Mouse (Mus musculus) 416B (cell line): Measurements from ENCODE around the gene Cdh13.

Experiments
- DNase-seq: peaks from one replicate; pipeline ENCODE4 v3.0.0; 2011; ENCODE audit warnings: low read depth

Cdh13 gene

DNA sequence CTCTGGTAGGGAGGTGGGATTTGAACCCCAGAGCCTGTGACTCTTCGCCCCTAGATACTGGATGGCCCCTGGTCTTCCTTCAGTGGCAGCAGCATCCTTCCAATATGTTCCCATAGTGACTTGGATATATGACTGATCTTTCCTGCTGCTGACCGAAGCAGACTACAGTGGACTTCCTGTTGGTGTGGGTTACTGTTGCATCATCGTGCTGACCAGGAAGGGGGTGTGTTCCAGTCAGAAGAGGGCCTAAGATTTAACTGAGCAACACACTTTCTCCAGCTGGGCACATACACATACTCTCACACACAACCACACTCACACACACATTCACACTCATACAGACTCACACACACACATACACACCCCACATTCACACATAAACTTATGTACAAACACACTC lies 986.0 kb downstream of the Cdh13 start:
- DNase-seq = peak; percentile 76

DNA sequence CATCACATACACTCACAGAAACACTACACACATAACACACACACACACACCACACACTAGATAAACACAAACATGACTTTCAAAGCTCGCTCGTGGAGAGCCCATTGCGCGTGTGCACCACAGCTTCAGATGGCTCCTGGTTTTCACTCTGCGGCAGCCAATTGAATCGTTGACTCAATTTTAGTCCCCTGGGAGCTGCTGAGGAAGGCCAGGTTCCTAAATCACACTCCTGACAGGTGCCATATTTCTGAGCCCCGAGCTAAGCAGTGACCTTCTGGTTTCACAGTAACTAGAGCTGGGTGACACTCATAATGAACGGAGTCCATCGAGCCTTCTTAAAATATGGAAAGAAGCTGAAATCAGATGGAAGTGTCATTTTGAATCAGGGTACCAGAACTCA lies 986.8 kb downstream of the Cdh13 start:
- DNase-seq = no peak

DNA sequence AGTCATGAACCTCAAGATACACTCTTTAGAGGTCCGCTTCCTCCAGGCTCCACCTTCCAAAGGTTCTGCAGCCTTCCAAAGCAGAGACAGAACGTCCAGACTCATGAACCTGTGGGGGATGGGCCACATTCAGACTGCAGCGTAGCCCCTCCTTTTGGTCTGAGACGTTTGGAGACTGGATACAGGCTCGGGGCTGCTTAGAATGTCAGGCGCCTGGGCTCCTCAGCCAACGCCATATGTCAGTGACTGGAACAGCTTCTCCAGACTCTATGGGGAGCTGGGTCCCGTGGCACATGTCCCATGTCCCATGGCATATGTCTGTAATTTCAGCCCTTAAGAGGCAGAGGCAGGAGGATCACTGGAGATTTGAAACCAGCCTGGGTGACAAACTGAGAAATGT lies 989.4 kb downstream of the Cdh13 start:
- DNase-seq = no peak

DNA sequence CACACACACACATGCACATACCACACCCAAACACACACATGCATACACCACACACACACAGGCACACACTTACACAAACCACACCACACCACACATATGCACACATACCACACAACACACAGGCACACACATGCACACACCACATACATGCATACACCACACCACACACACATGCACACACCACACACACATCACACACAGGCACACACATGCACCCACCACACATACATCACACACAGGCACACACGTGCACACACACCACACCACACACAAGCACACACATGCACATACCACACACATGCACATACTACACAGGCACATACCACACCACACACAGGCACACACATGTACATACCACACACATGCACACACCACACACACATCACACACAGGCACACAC lies 991.9 kb downstream of the Cdh13 start:
- DNase-seq = no peak

DNA sequence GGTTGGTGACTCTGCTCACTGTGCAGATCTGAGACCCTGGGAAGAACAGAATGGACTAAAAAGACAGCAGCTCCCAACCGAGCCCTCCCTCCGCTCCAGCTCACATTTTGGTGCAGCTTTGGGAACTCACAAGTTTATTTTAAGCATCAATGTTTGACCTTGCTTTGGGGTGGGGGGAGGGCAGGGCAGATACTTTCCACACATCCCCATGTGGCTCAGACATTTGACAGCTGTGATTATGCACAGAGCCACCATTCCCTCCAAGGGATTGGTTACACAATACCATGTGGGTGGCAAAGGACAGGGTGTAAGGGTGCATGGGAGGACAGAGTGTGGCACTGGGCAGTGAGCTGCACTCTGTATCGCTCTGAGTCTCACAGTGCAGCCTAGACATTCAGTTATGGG lies 993.5 kb downstream of the Cdh13 start:
- DNase-seq = no peak

DNA sequence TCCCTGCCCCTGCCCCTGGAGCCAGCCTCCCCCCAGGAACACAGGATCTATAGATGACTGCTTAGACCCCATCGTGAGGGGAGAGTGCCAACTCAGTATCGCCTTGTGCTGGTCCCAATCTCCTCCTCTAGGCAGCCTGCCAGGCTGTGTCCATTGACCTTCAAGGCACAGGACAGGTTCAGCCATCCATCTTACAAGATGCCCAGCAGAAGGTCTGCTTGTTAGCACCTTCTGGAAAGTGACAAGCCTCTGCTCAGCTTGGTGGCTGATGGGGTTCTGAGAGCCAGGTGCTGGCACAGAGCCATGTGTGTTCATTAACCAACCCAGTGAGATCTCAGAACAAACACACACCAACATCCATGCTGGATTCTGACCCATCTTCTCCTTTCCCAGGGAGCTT lies 998.2 kb downstream of the Cdh13 start:
- no peak for DNase-seq

DNA sequence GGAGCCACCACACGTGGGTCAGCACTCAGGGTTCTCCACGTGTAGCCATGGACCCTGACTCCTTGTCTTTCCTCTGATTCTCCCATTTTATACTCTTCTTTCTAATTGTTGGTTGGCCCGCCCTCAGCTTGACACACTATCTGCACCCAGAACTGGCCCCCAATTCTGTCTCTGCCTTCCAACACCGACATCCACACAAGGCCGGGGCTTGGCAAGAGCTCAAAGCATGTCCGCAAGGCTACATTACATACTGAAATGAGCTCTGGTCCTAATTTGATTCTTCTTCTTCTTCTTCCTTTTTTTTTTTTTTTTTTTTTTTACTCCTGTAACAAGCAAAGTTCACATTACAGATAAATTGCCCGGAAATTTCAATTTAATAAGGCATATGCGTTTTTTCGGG lies 1001.0 kb downstream of the Cdh13 start:
- no peak for DNase-seq

DNA sequence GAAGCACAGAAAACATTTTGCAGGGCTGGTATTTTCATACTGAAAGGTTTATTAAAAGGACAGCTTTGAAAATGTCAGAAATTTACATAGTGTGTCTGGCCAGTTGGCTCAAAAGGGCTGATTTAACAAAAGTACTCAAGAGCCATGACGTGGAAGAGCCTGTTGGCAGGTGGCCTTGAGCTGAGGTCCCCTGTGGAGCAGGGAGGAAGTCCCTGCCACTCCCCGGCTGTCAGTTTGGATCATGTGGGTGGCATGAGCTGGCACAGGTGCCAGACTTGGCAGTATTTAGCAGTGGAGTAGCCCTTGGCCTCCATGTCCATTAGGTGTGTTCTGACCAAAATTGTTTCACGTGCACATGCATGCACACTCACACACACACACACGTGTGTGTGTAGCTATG lies 1001.4 kb downstream of the Cdh13 start:
- DNase-seq = peak; percentile 14

DNA sequence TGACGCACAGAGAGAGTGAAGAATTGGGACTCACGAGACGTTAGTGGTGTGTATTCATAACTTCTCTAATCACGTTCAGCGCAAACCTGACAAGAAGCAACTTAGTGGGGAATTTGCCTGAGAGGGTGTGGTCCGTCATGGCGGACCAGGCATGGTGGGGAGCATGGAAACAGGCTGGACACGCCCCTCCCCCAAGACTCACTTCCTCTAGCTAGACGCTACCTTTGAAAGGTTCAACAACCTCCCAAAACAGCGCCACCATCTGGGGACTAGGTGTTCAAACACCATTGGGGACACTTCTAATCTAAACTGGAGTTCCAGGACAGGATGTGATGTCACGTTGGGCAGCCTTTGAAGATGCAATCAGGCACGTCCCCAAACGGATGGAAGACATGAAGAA lies 1011.9 kb downstream of the Cdh13 start:
- peak; percentile 55 for DNase-seq

DNA sequence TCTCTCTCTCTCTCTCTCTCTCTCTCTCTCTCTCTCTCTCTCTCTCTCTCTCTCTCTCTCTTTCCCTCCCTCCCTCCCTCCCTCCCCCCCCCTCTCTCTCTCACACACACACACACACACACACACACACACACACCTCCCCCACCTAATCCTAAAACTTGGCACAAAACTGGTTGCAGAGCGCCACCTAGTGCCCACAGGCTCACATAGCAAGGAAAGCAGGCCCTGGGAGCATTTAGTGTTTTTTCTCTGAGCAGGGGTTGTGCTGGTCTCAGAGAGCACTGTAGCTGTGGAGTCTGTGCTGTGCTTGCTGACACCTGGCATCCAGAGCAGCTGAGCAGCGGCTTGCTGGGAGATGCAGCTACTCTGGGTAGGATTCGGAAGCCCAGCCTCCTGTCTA lies 1014.2 kb downstream of the Cdh13 start:
- DNase-seq = peak; percentile 49

DNA sequence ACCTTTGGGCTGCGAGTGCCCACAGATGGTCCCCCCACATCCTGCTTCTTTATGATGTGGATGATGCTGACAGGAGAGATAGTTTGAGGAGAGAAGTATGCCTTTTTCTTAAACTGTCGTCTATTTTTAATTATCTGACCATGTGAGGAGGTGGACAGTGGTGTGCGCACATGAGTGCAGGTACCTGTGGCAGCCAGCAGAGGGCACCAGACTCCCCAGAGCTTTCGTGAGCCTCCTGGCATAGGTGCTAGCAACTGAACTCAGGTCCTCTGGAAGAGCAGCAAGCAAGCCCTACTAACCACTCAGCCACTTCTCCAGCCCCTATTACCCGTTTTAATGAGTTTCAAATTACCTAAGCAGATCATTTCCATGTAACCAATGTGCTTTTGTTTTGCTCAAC lies 1016.8 kb downstream of the Cdh13 start:
- DNase-seq = no peak

DNA sequence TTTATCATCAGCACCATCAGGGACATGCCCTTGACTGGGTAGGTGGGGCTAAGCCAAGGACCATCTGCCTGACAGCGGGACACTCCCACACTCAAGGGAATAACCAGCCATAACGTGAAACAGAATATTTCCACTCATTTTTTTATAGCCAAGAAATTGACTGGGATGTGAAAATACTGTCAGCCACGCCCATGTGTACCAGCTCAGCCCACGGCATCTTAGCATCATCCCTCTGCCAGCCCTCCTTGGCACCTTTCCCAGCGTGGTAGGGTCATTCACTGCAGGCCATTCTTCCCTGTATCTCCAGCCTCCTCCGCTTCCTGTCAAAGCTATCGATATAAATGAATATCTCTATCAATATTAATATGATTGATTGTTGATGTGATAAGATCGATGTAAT lies 1020.7 kb downstream of the Cdh13 start:
- DNase-seq = no peak

DNA sequence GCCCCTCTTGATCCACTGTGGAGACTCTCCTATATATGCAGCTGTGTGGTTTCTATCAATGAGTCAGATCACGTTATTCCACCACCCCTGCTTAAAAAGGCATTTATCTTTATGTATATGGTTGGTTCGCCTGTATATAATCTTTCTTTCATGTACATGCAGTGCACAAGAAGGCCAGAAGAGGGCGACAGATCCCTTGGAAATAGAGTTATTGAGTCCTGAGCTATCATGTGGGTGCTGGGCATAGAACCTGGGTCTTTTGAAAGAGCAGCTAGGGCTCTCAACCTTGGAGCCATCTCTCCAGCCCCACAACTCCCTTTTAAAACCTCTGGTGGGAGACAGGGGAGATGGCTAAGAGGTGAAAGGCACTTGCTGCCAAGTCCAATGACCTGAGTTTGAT lies 1027.9 kb downstream of the Cdh13 start:
- DNase-seq = peak; percentile 62

DNA sequence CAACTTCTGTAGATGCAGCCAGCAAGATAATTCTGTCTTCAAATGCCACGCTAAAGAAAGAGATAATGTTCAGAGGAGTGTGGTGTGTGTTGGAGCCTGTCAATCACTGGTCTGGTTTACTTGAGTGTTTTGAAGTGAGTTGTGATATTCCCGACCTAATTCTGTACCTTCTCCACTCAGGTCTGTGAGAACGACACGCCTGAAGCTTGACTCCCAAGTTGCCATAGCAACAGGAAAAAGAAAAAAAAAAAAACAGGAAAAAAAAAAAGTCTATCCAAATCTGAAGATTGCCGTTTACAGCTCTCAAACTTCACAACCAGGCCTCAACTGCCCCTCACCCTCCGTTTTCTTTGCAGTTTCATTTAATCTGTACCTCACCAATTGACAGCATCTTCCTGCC lies 1039.7 kb downstream of the Cdh13 start:
- DNase-seq = no peak

DNA sequence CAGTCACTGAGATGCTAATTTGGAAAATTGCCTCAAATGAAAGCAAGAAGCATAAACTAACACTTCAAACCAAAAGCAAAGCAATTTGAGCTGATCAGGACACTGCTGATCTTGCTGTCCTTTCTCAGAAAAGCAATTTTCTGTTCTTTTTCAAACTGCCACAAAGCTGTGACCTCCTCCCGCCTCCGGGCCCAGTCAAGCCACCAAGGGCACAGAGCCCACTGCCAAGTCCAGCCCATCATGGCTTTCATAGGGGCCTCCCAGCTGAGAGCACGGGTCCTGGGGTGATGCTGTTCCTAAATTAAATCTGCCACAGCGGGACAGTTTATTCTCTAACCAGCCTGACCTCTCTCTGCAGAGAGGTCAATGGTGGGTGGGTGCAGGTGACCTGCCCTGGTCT lies 1056.0 kb downstream of the Cdh13 start:
- DNase-seq = no peak

DNA sequence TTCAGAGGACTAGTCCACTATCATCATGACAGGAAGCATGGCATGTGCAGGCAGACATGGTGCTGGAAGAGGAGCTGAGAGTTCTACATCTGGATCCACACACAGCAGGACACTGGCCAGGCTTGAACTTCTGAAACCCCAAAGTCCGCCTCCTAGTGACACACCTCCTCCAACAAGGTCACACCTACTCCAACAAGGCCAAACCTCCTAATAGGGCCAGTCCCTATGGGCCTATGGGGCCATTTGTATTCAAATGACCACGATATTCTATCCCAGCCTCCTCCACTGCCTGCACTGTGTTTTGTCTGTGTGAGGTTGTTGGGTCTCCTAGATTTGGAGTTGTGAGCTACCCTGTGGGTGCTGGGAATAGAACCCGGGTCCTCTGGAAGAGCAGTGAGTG lies 1060.1 kb downstream of the Cdh13 start:
- DNase-seq = peak; percentile 52

DNA sequence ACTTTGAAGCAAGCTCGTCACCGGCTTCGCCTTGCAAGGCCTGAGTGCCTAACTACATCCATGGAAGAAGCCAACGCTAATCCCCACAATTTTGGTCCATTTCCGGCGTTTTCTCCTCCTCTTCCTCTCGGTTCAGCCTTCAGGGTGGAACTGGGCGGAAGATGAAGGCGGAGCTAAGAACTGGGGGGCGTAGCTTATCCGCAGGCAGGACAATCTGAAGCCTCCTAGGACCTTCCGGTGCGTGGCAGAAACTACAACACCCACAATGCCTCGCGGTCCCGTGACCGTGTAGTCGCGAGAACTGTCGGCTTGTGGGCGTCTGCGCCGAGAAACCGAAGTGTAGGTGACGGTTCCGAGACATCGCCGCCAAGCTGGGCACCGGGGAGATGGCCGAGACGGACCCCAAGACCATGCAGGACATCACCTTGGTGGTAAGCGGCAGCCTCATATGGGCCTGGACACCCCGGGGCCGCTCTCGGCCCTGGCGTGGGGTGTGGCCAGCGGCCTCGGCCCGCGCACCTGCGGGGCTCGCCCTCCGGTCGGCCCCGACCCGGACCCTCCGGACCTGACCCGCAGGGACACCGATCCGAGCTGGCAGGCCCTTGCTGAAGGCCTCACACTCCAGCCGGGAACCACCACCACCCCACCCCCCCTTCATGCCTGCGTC lies 1060.8 kb downstream of the Cdh13 start, which contains the start of gene Hsbp1:
Gene Hsbp1, plus strand, starts transcription at position 299 of the 667 bp plus-strand sequence.
- DNase-seq = peak; percentile 99

DNA sequence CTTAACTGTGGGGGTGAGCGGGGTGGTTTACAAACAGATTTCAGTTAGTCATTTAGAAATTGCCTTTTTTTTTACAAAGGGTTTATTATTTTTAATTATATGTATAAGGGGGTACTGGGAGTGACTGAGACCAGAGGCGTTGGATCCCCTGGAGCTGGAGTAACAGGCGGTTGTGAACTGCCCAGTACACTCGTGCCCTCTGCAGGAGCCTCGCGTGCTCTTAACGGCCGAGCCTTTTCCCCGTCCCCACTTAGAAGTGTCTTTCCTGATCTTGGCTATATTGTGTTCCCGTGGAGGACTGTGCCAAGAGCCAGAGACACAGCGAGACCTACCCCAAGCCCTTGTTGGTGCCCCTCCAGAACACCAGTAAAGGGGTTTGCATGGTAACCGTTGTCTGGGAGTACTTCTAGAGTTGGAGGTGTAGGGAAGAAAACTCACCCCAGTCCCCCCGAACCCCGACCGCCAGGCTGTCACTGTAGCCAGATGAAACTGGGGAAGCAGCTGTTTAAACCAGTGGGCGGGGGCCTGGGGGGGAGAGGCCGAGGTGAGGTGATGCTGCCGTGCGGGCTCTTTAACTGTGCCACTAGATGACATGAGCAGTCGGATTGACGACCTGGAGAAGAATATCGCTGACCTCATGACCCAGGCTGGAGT lies 1061.6 kb downstream of the Cdh13 start:
- peak; percentile 46 for DNase-seq

DNA sequence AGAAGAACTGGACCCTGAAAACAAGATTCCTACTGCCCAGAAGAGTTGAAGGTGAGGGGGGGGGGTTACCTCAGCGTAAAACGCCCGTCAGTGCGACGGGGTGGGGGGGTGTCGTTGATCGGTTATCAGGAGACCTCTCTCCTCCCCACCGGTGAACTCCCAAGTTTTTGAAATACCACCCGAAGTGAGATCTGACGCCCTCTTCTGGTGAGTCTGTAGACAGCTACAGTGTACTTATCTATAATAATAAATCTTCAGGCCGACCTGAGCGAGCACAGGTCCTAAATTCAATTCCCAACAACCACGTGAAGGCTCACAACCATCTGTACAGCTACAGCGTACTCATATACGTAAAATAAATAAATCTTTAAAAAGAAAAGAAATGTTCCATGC lies 1062.1 kb downstream of the Cdh13 start:
- peak; percentile 58 for DNase-seq

DNA sequence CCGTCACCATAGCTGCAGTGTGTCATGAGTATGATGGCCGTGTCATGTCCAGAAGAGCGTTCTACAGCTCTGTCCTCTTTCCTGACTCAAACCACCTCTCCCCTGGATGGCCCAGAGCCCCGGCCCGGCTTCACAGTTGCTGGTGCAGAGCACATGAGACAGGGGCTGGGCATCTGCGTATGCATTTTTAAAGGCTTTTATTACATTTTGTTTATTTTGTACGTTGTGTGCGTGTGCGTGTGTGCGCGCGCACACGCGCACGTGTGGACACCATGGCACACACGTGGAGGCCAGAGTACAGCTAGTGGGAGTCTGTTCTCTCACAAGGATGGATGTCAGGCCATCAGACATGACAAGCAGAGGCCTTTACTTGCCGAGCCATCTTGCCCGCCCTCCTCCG lies 1068.1 kb downstream of the Cdh13 start:
- DNase-seq = no peak

DNA sequence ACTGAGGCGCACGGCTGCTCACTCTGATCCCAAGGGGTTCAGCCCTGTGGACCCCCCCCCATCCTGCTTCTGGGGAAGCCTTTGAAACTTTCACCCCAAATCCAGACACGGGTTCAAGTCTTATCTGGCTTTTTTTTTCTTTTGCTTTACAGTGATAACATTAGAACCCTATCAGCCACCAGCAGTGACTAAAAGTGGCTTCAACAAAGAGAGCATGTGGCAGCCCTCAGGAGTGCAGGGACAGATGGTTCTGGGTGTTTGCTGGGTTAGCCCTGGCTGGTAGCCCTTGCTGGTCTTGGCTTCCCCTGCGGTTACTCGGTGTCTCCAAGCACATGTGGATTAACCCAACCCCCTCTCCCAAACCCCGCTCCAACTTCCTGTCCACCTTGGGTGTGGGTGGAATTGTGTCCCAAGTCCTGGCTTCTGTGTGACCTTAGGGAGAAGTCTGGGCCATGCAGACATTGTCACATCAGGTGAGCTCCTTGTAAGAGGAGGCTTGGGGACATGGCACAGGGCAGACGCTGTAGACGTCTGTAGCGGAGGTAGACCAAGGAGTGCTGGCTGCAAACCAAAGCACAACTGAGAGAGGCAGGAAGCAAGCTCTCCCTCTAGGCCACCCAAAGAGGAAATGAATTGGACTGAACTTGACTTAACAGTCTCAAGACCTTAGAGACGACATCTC lies 1069.6 kb downstream of the Cdh13 start:
- peak; percentile 32 for DNase-seq

DNA sequence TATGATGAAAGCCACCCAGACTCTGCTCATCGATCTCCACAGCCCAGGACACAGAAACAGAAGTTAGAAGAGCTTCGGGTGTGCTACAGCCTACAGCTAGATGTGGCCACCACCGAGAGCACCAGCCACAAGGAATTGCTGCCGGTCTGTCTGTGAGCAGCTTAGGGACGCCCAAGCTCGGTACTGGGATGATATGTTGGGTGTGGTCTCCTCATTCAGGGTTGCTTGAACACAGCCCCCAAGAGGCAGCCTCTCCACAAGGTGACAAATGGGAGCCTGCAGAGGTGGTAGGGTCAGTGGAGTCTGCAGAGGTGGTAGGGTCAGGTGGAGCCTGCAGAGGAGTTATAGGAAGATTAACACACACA lies 1070.1 kb downstream of the Cdh13 start:
- DNase-seq = no peak

DNA sequence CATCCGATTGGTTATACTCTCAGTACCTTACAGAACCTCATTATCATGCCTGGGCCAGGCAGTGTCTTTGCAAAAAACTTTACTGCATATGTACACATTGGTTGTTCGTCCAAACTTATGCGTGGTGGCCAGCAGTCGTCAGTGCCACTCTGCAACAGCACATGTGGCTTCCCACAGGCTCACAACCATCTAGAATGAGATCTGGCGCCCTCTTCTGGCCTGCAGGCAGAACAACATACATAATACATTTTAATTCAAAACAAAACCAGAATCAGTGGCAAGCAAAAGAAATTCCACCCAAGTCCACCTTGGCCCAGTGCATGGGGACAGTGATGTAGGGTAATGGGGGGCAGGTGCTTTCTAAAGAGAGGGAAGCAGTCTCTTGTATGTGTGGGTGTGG lies 1073.1 kb downstream of the Cdh13 start:
- peak; percentile 73 for DNase-seq

DNA sequence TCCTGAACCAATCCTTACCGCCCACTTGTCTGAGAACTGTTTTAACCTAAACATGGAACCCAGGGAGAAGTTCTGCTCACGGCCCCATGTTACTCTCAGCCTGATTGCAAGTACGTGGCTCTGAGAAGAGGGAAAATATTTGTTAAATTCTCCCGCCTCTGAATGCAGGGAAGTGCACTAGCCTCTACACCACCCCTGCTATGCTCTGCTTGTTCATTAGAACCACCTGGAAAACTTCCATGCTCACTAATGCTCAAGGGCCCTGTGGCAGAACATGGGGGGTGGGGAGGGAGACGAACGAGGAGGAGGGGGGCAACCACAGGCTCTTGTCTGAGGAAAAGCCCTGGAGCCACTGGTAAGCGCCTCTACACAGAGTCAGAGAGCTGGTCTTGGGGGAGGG lies 1074.6 kb downstream of the Cdh13 start:
- DNase-seq = no peak
